Mouse (Mus musculus) granulocyte monocyte progenitor cell, adult 5-6 weeks (primary cell): ENCODE data around the gene Sirt3. TPM values are rescaled to one million over a fixed set of nuclear protein-coding genes. Genes with fewer than 3 reads are reported as not detected.

Source experiments
- ATAC-seq: replicated peaks from 2 replicates; pipeline ENCODE4 v1.8.0; 2016; ENCODE audit warnings: mild to moderate bottlenecking, moderate TSS enrichment, inconsistent platforms; ENCODE audit not compliant: poor library complexity, severe bottlenecking
- total RNA-seq, 2 experiments: library from RNA; stranded (forward) in 1 of 2; stranded (reverse) in 1 of 2; fragments of 200-712, 200-1000 nt in 1 of 2; fragments of >200 nt in 1 of 2; fragmentation: Nextera tagmentation in 1 of 2; gene quantifications; 2 replicates each; pipeline ENCODE4 v1.2.3; 2014 to 2017

Gene Sirt3
- total RNA-seq, 2 experiments from 2014 or later, result 28.7 to 66.7 TPM

DNA sequence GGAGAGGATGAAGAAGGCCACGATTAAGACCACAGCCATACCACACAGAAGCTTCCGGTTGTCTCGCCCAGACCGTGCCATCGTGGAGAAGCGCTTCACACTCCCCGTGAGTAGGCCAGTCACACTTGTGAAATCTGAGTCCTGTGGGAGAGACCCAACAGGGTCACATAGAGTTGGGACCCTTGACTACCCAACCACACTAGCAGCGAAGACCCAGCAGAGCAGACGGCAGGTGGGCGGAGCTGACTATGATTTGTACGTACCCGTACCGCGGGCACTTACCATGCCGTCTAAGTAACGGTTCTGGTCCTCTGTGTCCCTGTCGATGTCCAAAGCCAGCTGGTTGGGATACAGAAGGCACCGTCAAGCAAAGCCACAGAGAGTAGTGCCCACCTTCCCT, 27.6 kb downstream of the Sirt3 start:
- no peak for ATAC-seq

GRCm38 (mm10) chr7:140853386-140853785, 28.7 kb downstream of the Sirt3 start:
- ATAC-seq, result no peak

GRCm38 (mm10) chr7:140851916-140852315, 30.2 kb downstream of the Sirt3 start:
- no peak for ATAC-seq

DNA sequence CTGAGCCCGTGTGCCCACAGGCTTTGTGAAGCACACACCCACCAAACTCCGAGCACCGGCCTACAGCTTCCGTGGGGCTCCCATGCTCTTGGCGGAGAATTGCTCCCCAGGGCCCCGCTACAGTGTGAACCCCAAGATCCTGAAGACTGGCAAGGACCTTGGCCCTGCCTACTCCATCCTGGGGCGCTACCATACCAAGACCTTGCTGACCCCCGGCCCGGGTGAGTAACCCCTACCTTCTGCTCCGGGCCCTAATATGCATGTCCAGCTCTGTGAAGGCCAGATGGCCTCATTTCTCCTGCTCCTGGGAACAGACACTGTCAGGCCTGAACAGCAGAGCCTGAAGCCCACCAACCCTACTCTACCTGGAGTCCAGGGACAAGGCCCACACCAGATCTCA, 33.5 kb downstream of the Sirt3 start:
- ATAC-seq, result no peak

GRCm38 (mm10) chr7:140847755-140848580, 34.1 kb downstream of the Sirt3 start, which contains the start of gene Odf3:
Odf3 (plus strand) TSS chr7:140847805.
- no peak for ATAC-seq

DNA sequence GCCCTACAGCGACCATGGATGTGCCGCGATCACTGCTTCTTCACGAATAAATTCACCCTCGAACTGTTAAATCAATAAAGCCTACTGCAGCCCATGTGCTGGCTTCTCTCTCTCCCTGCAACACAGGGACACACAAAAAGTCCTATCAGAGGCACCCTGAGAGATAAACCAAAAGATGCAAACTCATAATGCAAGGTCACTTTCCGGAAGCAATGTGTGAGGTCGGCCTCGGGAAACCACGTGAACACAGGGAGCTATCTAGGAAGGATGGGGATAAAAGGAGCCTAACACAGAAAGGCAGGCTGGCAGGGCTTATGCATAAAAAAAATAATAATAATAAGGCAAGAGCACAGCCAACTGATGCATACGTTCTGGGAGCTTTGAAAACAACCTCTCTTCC, 35.4 kb downstream of the Sirt3 start:
- ATAC-seq, result no peak

DNA sequence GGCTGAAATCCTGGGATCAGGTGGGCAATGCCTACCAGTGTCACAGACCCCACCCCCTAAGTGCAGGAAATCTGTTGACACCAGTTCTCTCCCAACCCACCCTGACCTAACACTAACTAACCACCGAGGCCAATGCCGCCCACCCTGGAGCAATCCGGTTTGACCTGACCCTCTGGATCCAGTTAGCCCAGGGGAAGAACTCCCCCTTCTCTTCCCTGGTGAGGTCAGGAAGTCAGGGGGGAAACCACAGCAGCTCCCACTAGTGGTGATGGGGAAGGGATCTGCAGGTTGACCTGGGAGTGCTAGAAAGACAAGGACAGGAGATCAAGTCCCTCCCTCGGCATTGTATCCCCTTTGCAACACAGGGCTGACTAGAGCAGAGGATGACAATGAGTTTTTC, 36.4 kb downstream of the Sirt3 start:
- ATAC-seq, result no peak

GRCm38 (mm10) chr7:140844905-140845665, 37.0 kb downstream of the Sirt3 start, which contains the start of gene Scgb1c1:
Scgb1c1 (plus strand) TSS chr7:140845547.
- peak; percentile 91 for ATAC-seq

DNA sequence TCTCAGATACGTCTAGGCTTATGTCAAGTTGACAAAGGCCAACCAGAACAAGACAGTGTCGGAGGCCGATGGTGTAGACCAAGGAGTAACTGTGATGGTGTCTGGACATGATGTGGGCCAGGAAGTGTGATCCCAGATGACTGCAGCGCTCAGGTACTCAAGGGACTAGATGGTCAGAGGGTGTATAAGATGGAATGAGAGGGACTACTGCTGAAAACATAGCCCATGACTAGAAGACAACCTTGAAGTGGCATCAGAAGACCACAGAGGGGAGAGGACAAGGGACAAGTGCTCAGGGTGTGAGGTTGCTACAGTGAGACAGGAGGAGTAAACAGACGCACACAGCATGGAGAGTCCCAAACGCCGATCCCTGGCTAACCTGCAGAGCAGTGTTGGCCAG, 38.3 kb downstream of the Sirt3 start:
- no peak for ATAC-seq

DNA sequence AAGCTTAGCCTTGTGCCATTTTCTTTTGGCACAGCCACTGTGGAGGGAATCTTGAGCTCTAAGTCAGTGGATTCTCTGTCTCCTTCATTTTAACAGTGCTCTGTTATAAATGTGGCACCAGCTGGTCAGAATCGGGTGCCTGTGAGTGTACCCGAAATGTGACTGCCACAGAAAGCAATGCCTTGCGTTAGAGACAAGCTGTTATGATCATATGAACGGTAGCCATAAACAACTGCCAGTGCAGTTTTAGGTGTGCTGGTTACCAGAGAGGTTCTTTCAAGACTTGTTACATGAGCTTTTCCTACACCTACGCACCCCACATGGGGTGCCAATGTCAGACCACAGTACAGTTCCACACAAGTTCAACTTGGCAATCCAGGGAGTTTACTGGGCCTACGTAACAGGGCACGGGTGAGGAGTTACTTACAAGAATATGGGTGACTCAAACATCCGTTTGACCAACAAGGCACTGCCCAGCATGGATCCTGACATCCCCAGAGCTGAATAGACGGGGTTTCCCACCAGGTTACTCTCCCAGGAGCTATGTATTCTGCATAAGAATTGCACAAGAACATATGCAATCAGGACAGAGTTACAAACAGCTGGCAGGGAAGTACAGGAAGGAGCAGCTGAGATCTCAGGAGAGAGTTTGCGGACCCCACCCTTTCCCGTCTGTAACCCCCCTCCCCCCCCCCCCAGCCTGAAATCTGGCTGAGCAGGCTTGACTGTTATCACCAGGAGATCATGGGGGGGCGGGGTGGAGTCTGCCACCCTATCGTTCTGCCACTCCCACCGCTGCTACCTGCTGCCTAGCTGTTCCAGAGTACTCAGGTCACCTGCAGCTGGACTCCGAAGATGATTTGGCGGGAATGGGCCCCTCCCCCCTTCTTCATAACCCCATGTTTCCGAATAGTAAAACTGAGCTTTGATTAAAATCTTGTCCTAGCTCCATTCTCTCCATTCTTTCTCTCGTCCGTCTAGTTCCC, 41.1 kb downstream of the Sirt3 start:
- ATAC-seq, result no peak

DNA sequence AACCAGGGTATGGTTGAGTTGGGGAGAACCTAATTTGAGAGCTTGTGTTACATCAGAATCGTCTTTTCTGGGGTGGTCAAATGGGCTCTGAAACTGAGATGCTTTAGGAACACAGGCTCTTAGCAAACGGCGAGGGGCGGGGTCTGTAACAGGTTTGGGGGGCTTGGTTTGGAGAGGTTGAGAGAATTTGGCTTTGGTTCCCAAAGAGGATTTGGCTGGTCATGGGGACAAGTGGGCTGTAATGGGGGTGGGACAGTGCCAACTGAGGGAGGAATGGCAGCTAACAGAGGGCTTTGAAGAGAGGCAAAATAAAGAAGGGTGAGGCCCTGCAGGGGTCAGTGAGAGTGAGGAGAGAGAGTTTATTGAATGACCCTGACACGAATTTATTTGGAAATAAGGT, 42.6 kb downstream of the Sirt3 start:
- no peak for ATAC-seq

GRCm38 (mm10) chr7:140836243-140837115, 45.6 kb downstream of the Sirt3 start:
- ATAC-seq, result no peak

DNA sequence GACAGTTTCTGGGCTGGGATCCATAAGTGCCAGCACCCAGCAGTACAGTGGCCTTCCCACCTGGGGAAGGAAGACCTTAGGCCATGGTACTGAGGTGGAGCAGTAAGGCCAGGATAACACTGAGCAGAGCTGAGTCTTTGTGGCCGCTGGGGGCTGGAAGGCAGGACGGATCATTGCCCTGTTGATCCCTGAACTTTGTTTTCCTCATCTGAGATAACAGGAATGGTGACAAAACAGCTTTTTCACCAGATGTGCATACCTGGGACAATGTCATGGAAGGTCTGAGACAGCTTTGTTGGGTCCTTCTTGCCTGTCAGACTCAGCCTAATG, 46.4 kb downstream of the Sirt3 start:
- no peak for ATAC-seq

DNA sequence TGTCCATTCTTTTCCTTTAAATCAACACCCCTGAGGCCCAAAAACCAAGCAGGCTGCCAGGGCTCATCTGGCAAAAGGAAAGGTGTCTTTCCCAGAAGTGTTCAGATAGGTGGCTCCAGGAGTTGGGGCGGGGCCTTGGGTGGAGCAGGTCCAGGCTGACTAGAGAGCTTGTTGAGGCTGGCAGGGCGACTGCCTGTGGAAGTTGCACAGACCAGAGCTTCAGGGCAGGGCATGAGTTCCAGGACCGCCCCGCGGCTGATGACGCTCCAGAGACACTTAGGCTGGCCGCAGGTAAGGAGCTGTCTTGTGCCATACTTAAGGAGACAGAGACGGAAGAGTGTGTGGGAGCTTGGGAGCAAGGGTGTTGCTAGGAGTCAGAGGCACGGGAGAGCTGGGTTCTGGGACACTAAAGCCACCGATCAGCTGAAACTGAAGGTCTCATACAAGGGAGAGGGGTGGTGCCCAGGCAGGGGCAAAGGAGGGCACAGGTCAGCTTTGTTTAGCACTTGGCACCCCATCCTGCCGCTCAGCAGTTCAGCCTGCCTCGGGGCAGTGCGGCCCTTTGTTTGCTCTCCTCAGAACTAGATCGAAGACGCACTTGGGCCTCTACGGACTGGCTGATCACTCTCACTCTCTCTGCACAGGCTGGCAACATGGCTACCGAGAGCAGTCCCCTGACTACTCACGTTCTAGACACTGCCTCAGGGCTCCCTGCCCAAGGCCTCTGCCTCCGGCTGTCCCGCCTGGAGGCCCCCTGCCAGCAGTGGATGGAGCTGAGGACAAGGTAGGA, 46.9 kb downstream of the Sirt3 start, which contains the start of gene Urah:
TSS of gene Urah (plus strand) at position 51 of the 790 bp plus-strand sequence.
- ATAC-seq, result no peak

DNA sequence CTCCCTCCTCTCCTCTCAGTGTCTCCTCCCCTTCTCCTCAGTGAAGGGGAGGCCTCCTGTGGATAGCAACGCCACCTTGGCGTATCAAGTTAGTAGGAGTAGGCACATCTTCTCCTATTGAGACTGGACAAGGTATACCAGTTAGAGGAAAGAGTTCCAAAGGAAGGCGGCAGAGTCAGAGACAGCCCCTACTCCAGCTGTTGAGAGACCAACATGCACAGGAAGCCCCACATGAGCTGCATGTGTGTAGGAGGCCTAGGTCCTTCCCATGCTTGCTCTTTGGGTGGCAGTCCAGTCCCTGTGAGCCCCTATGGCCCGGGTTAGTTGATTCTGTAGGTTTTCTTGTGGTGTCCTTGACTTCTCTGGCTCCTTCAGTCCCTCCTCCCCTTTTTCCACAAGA, 48.8 kb downstream of the Sirt3 start:
- no peak for ATAC-seq

DNA sequence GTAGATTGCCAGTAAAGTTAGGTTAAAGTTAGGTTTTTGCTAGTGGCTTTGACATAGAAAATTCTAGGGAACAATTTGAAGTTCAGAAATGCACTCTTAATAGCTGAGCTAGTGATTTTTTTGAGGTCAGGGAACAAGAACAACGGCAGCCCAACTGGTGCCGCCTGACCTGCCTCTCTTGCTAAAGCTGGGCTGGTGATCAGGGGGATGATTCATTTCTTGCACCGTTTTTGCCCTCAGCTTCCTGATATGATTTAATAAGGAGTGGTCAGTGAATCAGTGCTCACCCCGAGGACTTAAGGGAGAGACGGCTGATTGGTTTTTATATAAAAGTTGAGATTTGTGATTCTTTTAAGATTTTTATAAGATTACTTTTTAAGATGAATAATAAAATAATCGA, 50.7 kb downstream of the Sirt3 start:
- ATAC-seq, result no peak

DNA sequence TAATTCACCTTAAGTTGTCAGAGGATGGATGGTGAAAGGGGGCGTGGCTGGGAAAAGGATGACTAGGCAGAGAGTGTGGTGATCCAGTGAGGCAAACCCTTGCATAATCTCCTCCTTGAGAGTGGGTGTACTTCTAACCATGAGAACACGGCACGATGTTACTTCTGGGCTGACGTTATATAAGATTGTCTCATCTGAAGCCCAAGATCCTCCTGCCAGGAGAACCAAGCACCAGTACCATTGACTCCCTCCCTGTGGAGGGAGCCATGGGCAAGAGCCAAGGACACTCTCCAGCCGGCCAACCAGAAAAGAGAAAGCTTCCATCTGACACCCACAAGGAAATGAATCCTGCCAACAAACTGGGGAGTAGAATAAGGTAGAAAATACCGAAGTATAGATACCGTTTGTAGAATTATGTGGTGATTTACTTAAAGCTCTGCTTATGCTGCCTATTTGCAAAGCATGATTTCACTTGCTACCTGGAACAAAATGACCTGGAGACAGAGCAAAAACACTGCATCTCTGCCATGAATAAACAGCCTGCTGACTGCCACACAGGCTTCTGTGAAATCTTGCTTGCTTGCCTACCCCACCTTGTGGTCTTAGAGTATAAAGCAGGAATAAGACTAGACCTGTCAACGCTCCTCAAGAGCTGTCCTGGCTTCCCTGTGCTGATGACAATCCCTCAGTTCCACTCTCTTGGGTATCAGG, 53.8 kb downstream of the Sirt3 start:
- ATAC-seq, result peak; percentile 95

- ATAC-seq, result no peak
Measured at GRCm38 (mm10) chr7:140822731-140823130, 59.4 kb downstream of the Sirt3 start.
